Mouse (Mus musculus): ENCODE measurements around the gene Myo1e. TPM values are rescaled to one million over a fixed set of nuclear protein-coding genes. Genes with fewer than 3 reads are reported as not detected.

Gene Myo1e
- polyA plus RNA-seq, 1 experiment, result not detected

DNA sequence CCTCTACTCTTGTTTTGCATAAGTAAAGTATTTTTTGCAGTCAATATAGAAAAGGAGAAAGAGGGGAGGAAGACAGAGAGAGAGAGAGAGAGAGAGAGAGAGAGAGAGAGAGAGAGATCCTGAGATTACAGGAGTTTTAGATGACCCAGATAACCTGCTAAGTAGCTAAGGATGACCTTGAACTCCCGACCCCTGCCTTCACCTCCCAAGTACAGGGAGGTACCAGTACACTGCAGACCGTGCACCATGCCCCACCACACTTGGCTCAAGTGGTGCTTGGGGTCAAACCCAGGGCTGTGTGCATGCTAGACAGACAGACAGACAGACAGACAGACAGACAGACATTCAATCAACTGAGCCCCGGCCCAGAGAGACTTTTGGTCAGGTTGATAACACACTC lies 69.9 kb downstream of the Myo1e start:
- Histone ChIP-seq H3K4me1 (ENCODE audit: control insufficient read depth, insufficient read depth, low read length) (peaks cover 12% of the 10 kb centered on the region), H3K4me3 (ENCODE audit: insufficient read depth, low read depth, low read length) (no peak overlapping the region), H3K27ac (ENCODE audit: insufficient read depth, low read depth, low read length) (no peak overlapping the region)
- TF ChIP-seq POLR2A (IDR thresholded peaks at IDR 0.05; ENCODE audit: insufficient read depth, low read depth, low read length) (no peak), CTCF (IDR thresholded peaks at IDR 0.05; ENCODE audit: insufficient read depth, low read depth, low read length) (no peak)
- WGBS, result 94% methylated on average over 3 of the region's 3 CpGs

DNA sequence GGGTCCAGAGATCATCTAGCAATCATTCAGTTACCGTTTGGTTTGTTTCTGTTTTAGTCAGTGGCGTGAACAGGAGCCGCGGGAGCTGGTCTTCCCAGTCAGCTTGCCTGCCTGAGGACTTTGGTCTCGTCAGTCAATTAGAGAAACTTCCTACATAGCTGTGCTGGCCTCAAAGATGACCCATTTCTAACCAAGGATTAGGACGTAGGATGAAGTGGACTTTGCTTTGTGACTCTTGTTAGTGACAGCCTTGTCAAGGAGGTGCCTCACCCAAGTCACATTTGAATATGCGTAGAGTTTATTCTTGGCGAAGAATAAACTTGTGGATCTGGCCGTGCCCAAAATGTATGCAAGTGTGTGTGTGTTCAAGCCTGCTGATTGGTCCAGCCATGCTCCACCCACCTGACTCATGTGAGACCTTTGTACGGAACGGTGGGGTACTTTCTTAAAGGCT lies 70.4 kb downstream of the Myo1e start:
- Histone ChIP-seq H3K4me3 (ENCODE audit: insufficient read depth, low read depth, low read length) (no peak overlapping the region), H3K27ac (ENCODE audit: insufficient read depth, low read depth, low read length) (no peak overlapping the region), H3K4me1 (ENCODE audit: control insufficient read depth, insufficient read depth, low read length) (peaks cover 17% of the 10 kb centered on the region)
- WGBS, result 91% methylated on average over 11 of the region's 11 CpGs
- TF ChIP-seq CTCF (IDR thresholded peaks at IDR 0.05; ENCODE audit: insufficient read depth, low read depth, low read length), result no peak
- no peak for TF ChIP-seq POLR2A (IDR thresholded peaks at IDR 0.05; ENCODE audit: insufficient read depth, low read depth, low read length)

DNA sequence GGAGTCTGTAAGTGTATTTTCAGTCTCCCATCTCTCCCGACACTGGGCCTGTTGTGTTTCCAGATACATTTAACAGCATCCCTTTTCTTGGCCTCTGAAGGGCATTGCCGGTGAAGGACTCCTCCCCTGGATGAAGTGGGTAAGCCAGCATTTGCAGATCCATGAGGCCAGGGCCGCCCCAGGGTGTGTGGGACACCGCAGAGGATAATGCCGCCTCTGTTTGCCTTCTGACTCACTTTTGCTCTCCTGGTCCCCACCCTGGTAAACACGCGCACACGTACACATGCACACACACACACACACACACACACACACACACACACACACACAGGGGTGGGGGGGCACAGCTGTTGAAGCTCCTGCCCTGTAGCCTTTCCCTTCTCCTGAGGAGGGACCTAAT lies 74.3 kb downstream of the Myo1e start:
- TF ChIP-seq CTCF (IDR thresholded peaks at IDR 0.05; ENCODE audit: insufficient read depth, low read depth, low read length) (no peak), POLR2A (IDR thresholded peaks at IDR 0.05; ENCODE audit: insufficient read depth, low read depth, low read length) (no peak)
- Histone ChIP-seq H3K27ac (ENCODE audit: insufficient read depth, low read depth, low read length) (0 out of 2 replicates have a peak overlapping the region, but pooled peaks have one; percentile 45), H3K4me1 (ENCODE audit: control insufficient read depth, insufficient read depth, low read length) (peaks cover 19% of the 10 kb centered on the region), H3K4me3 (ENCODE audit: insufficient read depth, low read depth, low read length) (no peak overlapping the region)
- 59% methylated on average over 8 of the region's 8 CpGs for WGBS

DNA sequence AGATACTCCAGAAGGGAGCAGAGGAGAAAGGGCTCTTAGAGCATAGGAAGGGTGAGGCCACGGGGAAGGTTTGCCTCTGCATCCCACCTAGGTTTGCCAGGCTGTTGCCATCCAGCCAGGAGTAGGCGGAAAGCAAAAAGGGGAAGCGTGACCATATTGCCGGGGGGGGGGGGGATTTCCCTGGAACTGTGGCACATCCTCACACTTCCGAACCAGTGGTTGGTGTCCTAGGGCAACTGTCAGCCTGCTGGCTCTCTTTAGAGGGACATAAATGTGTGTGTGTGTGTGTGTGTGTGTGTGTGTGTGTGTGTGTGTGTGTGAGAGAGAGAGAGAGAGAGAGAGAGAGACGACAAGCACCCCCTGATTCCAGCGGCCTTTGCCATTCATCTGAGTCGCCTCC lies 75.0 kb downstream of the Myo1e start:
- Histone ChIP-seq H3K27ac (ENCODE audit: insufficient read depth, low read depth, low read length) (no peak overlapping the region), H3K4me1 (ENCODE audit: control insufficient read depth, insufficient read depth, low read length) (peaks cover 19% of the 10 kb centered on the region)
- WGBS, result 75% methylated on average over 8 of the region's 8 CpGs

DNA sequence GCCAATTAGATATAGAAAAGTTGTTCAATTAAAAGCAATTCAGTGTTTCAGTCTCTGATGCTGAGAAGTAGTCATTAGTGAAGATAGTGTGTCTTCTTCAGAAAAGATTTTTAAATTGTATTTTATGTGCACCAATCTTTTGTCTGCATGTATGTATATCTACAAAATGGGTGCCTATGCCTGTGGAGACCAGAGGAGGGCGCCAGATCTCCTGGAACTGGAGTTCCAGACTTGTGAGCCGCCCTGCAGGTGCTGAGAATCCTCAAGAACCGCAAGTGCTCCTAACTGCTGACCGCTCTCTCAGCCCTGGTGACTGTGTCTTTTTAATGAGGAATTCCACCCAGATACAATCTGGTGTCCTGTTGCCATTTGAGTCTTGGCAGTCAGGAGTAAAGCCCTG lies 76.0 kb downstream of the Myo1e start:
- H3K4me3 ChIP-seq (ENCODE audit: insufficient read depth, low read depth, low read length), result no peak overlapping the region
- H3K4me1 ChIP-seq (ENCODE audit: control insufficient read depth, insufficient read depth, low read length), result peaks cover 19% of the 10 kb centered on the region
- TF ChIP-seq CTCF (IDR thresholded peaks at IDR 0.05; ENCODE audit: insufficient read depth, low read depth, low read length) (0 out of 2 replicates have a peak, but pooled peaks have one; percentile 13), POLR2A (IDR thresholded peaks at IDR 0.05; ENCODE audit: insufficient read depth, low read depth, low read length) (no peak)
- WGBS, result 91% methylated on average over 4 of the region's 4 CpGs
- H3K27ac ChIP-seq (ENCODE audit: insufficient read depth, low read depth, low read length), result no peak overlapping the region

More for the DNA sequence above, 75.0 kb downstream of the Myo1e start:
- no peak for TF ChIP-seq POLR2A (IDR thresholded peaks at IDR 0.05; ENCODE audit: insufficient read depth, low read depth, low read length)
- TF ChIP-seq CTCF (IDR thresholded peaks at IDR 0.05; ENCODE audit: insufficient read depth, low read depth, low read length), result no peak
- H3K4me3 ChIP-seq (ENCODE audit: insufficient read depth, low read depth, low read length), result no peak overlapping the region

DNA sequence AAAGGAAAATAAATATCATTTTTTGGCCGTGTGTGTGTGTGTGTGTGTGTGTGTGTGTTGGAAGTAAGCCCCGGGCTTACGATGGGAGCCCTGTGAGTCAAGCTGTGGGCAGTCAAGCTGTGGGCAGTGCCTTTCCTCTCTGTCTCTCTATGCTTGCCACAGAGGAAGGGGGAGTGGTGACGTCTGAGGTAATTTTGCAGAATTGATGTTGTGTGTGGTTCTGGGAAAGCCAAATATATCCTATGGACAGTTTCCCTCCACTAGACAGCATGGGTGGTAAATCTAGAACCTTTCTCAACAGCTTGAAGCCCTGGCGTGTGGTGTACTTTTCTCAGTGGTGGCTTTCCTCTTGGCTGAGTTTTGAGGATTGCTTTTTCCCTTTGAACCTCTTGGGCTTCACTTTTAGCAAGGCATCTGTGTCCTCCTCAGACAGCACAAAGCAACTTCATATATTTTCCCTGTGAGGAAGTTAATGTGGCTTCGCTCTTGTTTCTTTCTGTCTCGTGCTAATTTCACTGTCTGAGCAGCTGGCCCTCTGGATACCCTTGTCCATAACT lies 77.5 kb downstream of the Myo1e start:
- Histone ChIP-seq H3K4me1 (ENCODE audit: control insufficient read depth, insufficient read depth, low read length) (peaks cover 14% of the 10 kb centered on the region), H3K27ac (ENCODE audit: insufficient read depth, low read depth, low read length) (no peak overlapping the region), H3K4me3 (ENCODE audit: insufficient read depth, low read depth, low read length) (no peak overlapping the region)
- TF ChIP-seq POLR2A (IDR thresholded peaks at IDR 0.05; ENCODE audit: insufficient read depth, low read depth, low read length) (no peak), CTCF (IDR thresholded peaks at IDR 0.05; ENCODE audit: insufficient read depth, low read depth, low read length) (no peak)
- WGBS, result 50% methylated on average over 7 of the region's 7 CpGs

DNA sequence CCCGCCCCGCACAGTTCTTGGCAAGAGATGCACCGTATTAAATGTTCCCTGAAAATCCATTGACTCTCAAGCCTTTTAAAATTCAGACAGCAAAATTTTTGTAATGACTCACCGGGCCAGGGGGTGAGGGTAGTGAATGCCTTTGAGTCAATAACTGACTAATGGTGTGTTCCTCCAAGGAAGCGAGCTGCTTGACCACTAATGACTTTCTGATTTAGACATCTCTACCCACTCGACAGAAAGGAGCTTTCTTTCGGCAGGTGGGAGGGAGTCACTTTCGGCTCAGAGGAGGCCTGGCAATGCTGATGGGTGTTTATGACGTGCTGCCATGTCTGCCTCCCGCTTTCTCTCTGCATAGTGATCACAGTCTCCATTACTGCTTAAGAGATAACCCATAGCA lies 83.6 kb downstream of the Myo1e start:
- H3K4me1 ChIP-seq (ENCODE audit: control insufficient read depth, insufficient read depth, low read length), result peaks cover 11% of the 10 kb centered on the region
- WGBS, result 28% methylated on average over 10 of the region's 10 CpGs
- no peak overlapping the region for H3K4me3 ChIP-seq (ENCODE audit: insufficient read depth, low read depth, low read length)
- TF ChIP-seq CTCF (IDR thresholded peaks at IDR 0.05; ENCODE audit: insufficient read depth, low read depth, low read length) (no peak), POLR2A (IDR thresholded peaks at IDR 0.05; ENCODE audit: insufficient read depth, low read depth, low read length) (no peak)
- 0 out of 2 replicates have a peak overlapping the region, but pooled peaks have one; percentile 5 for H3K27ac ChIP-seq (ENCODE audit: insufficient read depth, low read depth, low read length)

DNA sequence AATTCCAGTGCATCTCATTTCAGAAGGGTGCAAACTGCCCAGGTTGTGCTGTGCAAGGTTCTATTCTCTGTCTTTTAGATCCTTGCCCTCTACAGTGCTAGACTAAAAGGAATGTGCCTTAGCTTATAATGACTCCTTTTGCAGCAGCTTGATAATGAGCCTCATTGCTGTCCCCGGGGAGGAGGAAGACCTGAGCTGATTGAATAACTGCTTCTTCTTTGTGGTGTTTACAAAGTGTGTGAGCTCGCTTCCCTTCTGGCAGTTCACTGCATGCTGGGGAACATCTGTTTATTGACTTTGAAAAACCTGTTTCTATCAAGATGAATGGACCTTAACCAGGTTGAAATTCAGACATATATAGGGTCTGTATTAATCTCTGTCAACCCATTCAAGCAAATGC lies 89.8 kb downstream of the Myo1e start:
- Histone ChIP-seq H3K27ac (ENCODE audit: insufficient read depth, low read depth, low read length) (no peak overlapping the region), H3K4me3 (ENCODE audit: insufficient read depth, low read depth, low read length) (no peak overlapping the region), H3K4me1 (ENCODE audit: control insufficient read depth, insufficient read depth, low read length) (peaks cover 4% of the 10 kb centered on the region)
- 31% methylated on average over 2 of the region's 2 CpGs for WGBS
- TF ChIP-seq CTCF (IDR thresholded peaks at IDR 0.05; ENCODE audit: insufficient read depth, low read depth, low read length) (no peak), POLR2A (IDR thresholded peaks at IDR 0.05; ENCODE audit: insufficient read depth, low read depth, low read length) (no peak)

DNA sequence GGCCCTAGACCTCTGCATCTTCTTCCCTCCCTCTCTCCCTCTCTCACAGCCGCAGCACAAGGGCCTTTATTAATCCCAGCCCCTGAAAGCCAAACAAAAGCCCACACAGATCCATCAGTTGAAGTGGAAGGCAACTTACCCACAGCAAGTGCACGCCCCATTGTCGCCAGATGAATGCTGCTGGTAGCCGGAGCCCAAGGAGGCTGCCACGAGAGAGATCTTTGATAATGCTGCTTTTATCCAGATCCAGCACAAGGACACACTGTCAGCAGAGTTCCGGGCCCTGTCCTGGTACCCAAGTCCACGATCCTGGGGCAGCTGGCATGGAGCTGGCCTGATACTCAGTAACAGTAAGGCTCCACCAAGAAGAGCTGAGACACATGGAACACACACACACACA lies 91.1 kb downstream of the Myo1e start:
- WGBS, result 40% methylated on average over 7 of the region's 7 CpGs
- no peak overlapping the region for H3K4me3 ChIP-seq (ENCODE audit: insufficient read depth, low read depth, low read length)
- no peak overlapping the region for H3K27ac ChIP-seq (ENCODE audit: insufficient read depth, low read depth, low read length)
- H3K4me1 ChIP-seq (ENCODE audit: control insufficient read depth, insufficient read depth, low read length), result peaks cover 4% of the 10 kb centered on the region
- TF ChIP-seq POLR2A (IDR thresholded peaks at IDR 0.05; ENCODE audit: insufficient read depth, low read depth, low read length) (no peak), CTCF (IDR thresholded peaks at IDR 0.05; ENCODE audit: insufficient read depth, low read depth, low read length) (no peak)
